Mouse (Mus musculus) gonadal fat pad, adult 2 months (tissue): Measurements from ENCODE around the gene Cfap20. TPM values are rescaled to one million over a fixed set of nuclear protein-coding genes. Genes with fewer than 3 reads are reported as not detected.
"Not testable (repeated sequence)": the region's sequence is repeated elsewhere in the genome, so short reads cannot be mapped to it uniquely, and the experiment has no call there.

Experiments
- DNase-seq: peaks from one replicate; pipeline ENCODE4 v3.0.0-alpha.2; 2012; ENCODE audit warnings: low read depth
- polyA plus RNA-seq: library from polyadenylated mRNA; depleted of rRNA; stranded (reverse); fragments of >200 nt; gene quantifications from 2 replicates; pipeline ENCODE4 v1.2.3, GENCODE M21; 2012

Cfap20 gene
- polyA plus RNA-seq, 1 experiment: 52.4 TPM

DNA sequence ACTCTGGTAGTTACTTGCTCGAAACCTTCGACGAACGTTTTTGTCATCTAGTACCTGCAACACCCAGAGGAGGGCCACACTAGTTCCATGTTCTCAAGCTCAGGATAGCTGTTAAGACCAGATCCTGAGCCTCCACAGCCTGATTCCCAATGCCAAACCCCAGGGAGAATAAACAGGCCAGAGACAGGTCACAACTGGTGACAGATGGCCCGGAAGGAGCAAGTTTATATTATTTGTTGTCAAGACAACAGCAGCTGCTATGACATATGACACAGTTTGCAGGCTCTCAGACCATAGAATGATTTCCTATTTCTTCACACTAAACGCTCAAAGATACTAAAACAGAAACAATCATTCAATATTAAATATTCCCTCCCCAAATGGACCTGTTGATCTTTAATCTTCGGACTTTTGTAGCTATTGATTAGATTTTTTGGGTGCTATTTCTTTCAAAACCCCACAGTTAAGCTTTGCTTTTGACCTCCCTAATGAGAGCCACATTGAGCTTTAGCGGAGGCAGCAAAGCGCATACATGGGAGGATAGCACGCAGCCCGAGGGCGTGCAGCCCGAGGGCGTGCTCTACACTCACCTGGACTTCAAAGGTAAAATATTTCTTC, 12.4 kb downstream of the Cfap20 start:
- no peak for DNase-seq

DNA sequence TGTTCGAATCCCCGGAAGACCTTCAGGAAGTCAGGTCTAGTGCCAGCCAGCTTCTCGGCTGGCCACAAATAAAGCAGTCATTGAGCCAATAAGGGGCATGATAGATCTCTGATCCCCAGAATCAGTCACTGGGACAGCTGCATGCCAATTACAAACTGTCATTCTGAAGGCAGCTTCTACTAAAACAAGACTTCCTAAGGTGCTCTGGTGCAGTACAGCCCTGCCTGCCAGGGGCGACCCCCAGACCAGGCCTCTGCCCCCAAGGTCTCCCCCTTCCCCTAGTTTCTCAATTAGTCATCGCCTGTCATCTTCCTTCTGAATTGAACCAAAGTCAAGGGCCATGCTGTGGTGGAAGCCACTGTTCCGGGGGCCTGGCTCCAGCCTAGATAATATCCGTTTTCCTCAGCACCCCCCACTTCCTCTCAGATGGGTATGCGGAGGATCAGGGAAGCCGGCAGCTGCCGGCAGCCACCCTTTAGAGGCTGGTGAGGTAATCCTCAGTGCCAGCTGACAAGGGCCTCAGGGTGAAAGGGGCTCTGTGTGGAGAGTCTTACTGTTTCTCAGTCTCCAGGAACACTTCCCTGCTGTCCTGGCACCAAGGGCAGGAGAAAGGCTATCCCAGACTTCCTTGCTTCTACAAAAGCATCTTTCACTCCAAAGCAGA, 23.2 kb downstream of the Cfap20 start:
- DNase-seq: no peak

DNA sequence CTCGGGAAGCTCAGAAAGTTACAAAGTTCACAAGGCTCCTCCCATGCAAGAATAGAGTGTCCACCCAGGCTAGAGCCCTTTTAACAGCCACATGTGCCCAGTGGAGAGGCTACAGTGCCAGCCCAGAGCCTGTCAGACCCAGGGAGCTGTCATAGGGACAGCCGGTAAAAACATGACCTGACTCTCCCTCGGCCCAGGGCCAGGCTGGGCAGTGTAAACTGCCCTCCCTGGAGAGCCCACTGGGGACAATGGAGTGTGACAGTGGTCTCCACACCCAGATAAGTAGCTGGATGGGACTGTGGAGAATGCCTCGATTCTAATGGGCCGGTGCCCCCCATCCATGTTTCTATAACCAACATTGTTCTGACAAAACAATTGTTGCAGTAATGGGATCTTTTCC, 25.2 kb downstream of the Cfap20 start:
- no peak for DNase-seq

DNA sequence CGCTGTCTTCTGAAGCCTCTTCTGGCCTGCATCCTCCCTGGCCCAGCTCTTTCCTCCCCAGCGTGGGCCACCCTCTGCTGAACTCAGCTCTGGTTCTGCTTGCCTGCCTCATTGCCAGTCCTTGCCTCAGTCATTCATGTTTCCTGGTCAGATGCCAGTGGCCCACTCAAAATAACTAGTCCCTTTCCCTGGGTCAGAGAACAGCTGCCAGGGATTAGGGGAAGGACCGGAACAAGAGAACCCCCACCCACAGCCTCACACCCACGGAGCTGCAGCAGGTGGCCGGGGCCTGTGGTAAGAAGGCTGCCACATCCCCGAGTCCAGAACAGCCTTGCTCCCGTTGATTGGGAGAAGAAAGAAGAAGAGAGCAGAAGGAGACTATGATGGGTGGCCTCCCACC, 33.6 kb downstream of the Cfap20 start:
- DNase-seq: no peak

DNA sequence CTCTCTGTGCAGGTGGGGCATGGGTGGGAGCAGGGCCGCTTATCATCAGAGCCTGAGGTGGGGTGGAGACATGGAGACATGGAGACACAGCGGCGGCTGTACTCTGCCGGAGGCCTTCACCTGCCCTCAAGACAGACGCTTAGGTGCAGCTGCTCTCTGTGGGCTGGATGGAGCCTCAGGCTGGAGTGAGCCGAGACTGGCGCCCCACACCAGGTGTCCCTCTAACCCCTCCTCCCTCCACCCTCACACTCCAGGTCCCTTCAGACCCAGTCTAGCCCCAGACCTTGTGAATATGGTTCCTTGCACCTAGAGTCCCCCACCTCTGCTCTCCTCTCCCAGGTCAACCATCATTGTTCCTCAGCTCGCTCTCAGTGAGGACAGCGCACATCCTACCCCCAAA, 35.5 kb downstream of the Cfap20 start:
- no peak for DNase-seq

DNA sequence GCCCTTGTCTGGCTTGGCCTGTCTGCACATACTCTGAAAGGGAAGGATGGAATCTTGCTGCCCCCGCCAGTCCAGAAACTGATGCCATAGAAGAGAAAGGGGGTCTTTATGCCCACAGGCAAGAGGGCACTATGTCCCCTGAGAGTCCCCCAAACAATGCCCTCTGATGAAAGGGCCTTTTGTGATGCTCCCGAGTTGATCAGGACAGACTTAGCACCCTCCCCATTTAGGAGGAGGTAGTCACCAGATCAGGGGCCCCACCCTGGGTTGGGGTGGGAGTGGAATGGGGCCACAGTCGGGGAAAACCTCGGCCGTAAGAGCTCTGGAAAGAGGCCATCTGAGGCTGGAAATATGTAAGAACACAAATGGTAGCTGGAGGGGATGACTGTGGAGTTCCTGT, 37.5 kb downstream of the Cfap20 start:
- no peak for DNase-seq

DNA sequence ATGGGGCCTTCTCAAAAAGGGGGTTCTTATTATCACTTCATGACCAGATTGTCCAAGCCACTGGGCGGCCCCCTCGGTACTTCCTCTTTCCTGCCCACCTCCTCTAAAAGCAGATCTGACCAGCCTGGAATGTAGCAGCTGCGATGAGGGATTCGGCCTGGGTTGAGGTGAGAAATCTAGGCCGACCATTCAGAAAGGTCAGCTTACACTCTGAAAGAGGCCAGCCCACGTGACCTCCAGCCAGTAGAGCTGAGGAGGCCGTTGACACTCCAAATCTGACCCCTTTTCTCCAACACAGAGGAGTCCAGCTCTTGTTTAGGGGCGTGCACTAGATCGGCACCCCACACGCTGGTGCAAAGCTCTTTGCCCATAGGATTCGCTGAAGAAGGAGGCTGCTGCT, 37.9 kb downstream of the Cfap20 start:
- DNase-seq: no peak

DNA sequence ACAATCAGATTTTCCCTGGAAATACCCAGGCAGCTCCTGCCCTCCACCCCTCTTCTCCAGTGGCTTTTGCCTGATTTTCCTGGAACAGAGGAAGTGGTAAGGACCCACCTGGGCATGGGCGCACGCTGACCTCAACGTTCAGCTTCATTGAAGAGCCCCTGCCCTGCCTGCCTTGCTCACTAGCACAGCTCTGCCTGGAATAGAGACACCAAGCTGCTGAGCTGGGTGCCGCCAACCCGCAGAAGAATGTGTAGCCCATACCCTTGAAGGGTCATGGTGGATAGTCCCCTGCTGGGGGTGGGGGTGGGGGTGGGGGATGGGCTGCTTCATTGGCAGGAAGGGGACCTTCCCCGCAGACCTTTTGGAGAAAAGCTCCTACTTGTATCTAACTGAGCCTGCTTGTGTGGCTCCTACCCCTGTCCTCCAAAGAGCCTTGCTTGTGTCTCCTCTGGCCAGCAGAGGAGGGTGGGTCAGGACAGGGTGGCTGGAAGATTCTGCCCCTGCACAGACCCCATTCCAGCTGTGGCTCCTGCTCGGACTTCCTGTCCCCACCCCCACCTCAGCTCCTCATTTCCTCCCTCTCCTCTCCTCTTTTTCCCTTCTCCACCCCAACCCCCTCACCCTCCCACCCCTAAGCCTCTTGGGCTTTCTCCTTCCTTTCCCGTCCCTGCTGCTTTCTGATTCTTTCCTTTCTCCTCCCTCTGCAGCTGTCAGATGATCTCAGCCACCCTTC, 39.3 kb downstream of the Cfap20 start:
- DNase-seq: no peak

DNA sequence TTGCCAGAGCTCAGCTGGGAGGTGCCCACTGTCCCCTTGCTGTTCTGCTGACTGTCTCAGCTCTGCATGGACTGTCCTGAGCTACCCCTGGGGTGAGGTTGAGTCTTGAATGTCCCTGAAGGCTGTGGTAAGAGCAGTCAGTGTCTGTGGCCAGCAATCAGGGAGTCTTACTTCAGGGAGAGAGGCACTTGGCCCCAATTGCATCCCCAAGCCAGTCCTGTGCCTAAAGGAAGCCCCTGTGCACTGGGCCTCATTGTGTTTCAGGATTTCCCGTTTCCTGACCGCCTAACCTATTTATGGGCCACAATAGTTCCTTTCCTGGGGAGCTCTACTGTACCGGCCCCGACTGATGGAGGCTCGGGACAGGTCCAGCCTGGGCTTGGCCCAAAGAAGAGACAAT, 42.1 kb downstream of the Cfap20 start:
- no peak for DNase-seq

DNA sequence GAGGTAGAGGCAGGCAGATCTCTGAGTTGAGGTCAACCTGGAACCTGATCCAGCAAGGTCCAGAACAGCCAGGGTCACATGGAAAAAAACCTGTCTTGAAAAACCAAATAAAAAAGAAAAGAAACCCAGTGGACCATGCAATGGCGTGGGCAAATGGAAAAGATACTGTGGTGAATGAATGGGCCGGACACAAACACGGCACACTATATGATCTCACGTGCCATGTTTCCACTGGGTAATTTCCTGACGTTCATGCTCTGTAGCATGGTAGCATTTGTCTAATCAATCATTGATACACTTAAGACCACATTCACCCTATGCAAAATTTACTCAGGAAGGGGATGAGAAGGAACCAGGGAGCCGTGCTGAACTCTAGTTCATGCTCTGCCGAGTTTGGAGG, 43.6 kb downstream of the Cfap20 start:
- no peak for DNase-seq

DNA sequence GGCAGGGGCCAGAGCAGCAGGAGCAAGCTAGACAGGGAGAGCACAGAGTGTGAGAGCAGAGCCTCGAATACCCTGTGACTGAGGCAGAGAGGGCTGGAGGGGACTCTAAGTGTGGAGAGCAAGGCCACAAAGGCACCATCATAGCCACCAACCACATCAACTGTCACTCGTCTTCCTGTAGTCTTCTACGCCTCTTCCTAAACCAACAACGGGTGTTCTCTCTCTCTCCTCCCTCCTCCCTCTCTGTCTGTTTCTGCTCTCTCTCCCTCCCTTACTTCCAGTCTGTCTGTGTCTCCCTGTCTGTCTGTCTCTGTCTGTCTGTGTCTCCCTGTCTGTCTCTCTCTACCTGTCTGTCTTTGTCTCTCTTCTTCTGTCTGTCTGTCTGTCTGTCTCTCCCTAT, 44.4 kb downstream of the Cfap20 start:
- DNase-seq: no peak

DNA sequence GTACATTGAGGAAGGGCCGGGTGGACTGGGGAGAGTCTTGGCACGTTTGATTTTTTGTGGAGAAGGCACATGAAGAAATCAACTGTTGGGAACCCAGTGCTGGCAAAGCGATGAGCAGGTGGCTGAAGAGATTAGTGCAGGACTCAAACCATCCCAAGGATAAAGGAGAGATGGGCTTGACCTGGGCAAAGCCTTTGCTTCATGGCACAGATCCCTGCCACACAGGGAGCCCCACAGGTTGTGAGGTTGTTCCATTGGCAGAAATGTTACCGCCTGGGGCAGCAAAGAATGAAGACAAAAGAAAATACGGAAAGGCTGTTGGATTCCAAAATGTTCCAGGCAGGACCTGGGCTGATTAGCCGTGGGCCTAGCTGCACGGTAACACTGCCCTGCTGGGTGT, 46.7 kb downstream of the Cfap20 start:
- DNase-seq: no peak

DNA sequence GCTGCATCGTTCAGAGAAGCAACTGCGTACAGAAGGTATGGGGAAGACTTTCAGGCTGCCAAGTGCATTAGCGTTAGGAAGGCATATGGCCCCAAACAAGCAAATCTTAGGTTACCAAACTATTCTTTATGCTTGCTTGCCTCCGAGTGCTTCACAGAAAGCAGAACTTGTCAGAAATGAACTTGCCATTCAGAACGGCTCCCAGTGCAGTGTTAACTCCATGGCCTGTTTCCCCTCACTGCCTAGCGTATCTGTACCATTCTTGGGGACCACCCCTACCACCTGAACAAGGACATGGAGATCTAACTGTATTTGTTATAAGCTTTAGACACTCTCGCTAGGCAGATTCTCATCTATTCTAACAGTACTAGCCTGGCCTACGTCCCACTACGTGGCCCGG, 47.4 kb downstream of the Cfap20 start:
- no peak for DNase-seq

DNA sequence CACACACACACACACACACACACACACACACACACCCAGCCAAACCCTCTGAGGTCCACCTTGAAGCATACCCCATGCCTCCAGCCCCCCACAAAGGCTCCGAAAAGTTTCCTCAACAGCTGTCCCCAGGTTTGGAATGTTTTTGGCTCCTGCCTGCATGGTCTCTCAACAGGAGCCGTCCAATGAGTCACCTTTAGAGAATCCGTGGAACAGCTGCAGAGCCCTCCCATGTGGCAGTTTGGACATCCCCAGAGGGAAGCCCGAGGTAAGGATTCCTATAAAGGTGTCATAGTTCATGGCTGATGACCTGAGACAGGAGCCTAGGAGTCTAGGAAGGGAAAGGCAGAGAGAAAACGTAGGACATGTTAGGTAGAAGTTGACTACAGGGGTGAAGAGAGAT, 48.6 kb downstream of the Cfap20 start:
- DNase-seq: no peak

DNA sequence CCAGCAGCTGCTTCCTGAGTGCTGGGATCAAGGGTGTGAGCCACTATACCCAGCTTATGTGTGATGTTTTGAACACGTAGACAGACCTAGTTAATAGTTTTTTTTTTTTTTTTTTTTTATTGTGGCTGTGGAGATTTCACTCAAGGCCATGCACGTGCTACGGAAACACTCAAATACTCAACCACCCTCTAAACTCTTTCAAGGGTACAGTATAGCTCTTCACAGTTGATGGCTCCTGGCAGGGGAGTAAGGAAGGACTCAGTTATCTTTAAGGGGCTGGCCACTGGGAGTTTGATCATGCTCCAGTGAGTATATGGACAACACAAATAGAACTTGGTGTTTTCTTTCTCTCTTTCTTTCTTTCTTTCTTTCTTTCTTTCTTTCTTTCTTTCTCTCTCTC, 50.2 kb downstream of the Cfap20 start:
- no peak for DNase-seq

DNA sequence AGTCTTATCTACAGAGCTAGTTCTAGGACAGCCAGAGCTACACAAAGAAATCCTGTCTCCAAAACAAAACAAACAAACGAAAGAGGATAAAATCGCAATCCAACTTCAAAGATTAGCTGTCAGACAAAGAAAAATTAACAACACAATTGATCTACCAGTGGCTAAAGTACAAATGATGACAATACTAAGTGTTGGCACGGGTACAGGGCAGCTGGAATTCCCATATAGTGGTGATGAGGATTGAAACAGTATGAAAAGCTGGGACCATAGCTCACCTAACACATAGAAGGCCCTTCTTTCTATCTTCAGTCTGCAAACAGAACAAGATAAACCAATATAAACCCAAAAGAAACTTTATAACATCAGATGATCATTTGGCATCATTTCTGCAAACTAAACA, 53.1 kb downstream of the Cfap20 start:
- no peak for DNase-seq

DNA sequence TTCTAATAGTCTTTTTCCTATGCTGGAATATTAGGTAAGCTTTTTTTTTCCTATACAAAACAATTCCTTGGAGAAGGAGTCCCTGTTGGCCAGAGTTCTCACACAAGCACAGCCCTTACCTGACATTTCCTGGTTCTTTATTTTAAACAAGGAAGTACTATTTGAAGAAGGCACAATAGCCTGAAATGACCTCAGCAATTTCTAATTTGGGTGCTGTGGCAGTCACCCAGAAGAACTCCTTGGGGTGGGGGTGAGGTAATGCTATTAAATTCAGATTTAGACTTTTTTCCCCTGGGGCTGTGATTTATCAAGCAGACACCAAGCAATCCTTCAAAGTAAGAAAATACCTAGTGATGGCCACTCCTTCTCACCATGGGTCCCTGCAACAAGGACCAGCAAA, 53.7 kb downstream of the Cfap20 start:
- DNase-seq: no peak

DNA sequence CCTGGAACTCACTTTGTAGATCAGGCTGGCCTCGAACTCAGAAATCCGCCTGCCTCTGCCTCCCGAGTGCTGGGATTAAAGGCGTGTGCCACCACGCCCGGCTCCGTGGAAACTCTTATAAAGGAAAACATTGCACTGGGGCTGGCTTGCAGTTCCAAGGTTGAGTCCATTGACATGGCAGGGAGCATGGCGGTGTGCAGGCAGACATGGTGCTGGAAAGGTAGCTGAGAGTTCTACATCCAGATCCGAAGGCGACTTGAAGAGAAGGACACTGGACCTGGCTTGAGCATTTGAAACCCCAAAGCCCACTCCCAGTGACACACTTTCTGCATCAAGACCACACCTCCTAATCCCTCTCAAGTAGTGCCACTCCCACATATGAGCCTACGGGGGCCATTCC, 55.7 kb downstream of the Cfap20 start:
- DNase-seq: not testable (repeated sequence)

DNA sequence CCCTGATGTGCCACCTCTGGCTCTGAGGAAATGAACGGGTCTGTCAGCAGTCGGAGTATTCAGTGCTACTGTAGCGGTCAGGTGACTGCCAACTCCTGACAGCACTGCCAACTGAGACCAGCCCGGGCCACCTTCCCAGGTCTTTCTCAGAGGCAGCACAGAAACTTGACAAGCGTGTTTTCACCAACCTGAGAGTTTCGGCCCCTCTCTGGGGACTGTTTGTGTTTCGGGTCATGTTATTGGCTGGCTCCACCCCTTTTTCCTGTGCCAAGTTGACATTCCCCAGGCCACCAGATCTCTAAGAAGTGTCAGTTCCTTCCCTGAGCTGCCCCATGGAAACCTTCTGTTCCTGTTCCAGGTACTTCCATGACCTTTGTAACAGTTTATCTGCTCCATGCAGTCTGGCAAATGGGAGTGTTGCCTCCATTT, 56.8 kb downstream of the Cfap20 start:
- DNase-seq: peak; percentile 47

DNA sequence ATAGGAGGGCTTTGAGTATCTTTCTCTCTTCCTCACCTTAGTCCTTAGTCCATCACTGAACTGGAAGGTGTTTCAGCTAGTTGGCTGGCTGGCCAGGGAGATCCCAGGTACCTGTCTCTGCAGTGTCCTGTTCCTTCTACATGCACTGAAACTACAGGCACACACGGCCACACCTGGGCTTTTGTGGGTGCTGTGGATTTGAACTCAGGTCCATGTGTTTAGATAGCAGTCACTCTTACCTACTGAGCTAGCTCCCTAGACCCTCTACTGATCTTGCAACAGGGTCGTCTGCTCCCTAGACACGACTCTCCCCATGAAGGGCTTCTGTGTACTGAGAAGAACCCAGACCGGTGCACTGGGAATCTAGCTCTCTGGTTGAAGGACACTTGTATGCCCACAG, 57.6 kb downstream of the Cfap20 start:
- no peak for DNase-seq

DNA sequence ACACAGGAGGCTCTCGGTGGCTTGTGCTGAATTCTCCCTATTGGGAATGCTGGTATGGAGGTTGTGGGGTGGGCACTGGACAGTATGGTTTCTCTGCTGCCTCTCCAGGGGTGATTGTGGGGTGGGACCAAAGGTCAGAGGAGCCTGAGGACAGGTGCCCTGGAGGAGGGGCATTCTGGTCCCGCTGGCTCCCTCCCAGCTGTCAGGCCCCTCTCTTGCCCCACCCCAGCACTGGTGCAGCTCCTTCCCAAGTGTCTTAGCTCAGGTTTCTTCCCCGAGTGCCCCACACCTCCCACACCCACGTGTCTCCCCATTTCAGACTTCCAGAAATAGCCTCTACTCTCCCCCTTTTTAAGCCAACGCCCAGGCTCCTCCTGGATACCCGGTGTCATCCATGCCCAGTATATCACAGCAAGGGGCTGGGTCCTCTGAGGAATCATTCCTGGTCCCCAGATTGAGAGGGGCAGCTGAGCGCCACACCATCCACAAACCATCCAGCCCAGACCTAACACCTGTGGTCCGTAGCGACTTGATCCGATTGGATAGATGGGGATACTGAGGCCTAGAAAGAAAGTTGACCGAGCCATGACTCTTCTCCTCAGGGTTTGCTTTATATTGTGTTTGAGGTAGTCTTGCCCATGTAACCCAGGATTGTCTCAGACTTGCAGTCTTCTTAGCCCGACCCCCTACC, 58.2 kb downstream of the Cfap20 start:
- DNase-seq: no peak

DNA sequence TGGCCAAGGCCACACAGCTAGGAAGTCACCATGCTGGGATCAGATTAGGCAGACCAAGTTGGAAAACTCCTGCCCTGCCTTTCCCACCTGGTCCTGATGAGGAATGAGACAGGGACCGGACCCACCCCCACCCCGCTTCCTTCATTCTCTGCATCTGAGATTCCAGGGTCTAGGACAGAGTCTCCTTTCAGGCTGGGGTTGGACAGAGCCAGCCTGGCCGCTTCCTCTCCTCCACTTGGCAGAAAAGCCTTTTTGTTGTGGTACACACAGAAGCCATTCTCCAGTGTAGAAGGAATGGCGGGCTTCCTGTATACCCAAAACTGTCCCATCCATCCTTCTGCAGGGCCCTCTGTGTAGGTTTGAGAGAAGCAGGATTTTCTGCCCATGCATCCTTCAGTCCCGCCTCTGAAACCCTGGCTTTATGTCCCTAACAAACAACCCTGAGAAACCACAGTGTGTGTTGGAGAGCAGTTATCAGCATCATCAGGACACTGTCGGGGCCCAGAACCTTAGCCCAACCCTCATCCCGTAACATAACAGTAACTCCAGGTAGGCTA, 59.2 kb downstream of the Cfap20 start:
- DNase-seq: no peak
